Mouse (Mus musculus): ENCODE results near the gene Foxn3. TPM values are rescaled to one million over a fixed set of nuclear protein-coding genes. Genes with fewer than 3 reads are reported as not detected.

The Foxn3 gene
- polyA plus RNA-seq, 1 experiment from 2014 or later, result 69.1 TPM

GRCm38 (mm10) chr12:99540201-99540600 is 23.2 kb downstream of the Foxn3 start:
- H3K4me3 ChIP-seq (ENCODE audit: low read depth, low read length), result no peak overlapping the region
- 89% methylated on average over 4 of the region's 4 CpGs for WGBS
- H3K9me3 ChIP-seq (ENCODE audit: low read depth, low read length), result peaks cover 10% of the 10 kb centered on the region; the same call in 1 of the 2 replicates
- H3K4me2 ChIP-seq, result no peak overlapping the region
- no peak overlapping the region for H3K27ac ChIP-seq (ENCODE audit: low read depth)
- H3K36me3 ChIP-seq (ENCODE audit: insufficient read depth), result no peaks in the 10 kb centered on the region; the same call in 1 of the 2 replicates
- H3K27me3 ChIP-seq (ENCODE audit: insufficient read depth, low read length), result no peaks in the 10 kb centered on the region
- ATAC-seq (ENCODE audit: insufficient read depth) (no peak), DNase-seq (no peak)
- TF ChIP-seq CTCF (IDR thresholded peaks at IDR 0.05; ENCODE audit: low read depth), result 0 out of 2 replicates have a peak, but pooled peaks have one; percentile 10
- no peak overlapping the region for H3K9ac ChIP-seq
- H3K4me1 ChIP-seq (ENCODE audit: insufficient read depth), result no peaks in the 10 kb centered on the region

GRCm38 (mm10) chr12:99537316-99537715 is 26.1 kb downstream of the Foxn3 start:
- 86% methylated on average over 6 of the region's 6 CpGs for WGBS
- Histone ChIP-seq H3K4me1 (ENCODE audit: insufficient read depth) (no peaks in the 10 kb centered on the region), H3K4me2 (no peak overlapping the region), H3K27me3 (ENCODE audit: insufficient read depth, low read length) (no peaks in the 10 kb centered on the region), H3K36me3 (ENCODE audit: insufficient read depth) (no peaks in the 10 kb centered on the region; the same call in 1 of the 2 replicates), H3K9me3 (ENCODE audit: low read depth, low read length) (peaks cover 10% of the 10 kb centered on the region; the same call in 1 of the 2 replicates), H3K9ac (no peak overlapping the region), H3K27ac (ENCODE audit: low read depth) (no peak overlapping the region), H3K4me3 (ENCODE audit: low read depth, low read length) (no peak overlapping the region)
- ATAC-seq (ENCODE audit: insufficient read depth) (no peak), DNase-seq (no peak)
- no peak for TF ChIP-seq CTCF (IDR thresholded peaks at IDR 0.05; ENCODE audit: low read depth)

- Histone ChIP-seq H3K9me3 (ENCODE audit: low read depth, low read length) (peaks cover 10% of the 10 kb centered on the region; the same call in 1 of the 2 replicates), H3K27ac (ENCODE audit: low read depth) (no peak overlapping the region), H3K4me3 (ENCODE audit: low read depth, low read length) (no peak overlapping the region), H3K36me3 (ENCODE audit: insufficient read depth) (no peaks in the 10 kb centered on the region; the same call in 1 of the 2 replicates), H3K4me1 (ENCODE audit: insufficient read depth) (no peaks in the 10 kb centered on the region), H3K4me2 (no peak overlapping the region), H3K27me3 (ENCODE audit: insufficient read depth, low read length) (no peaks in the 10 kb centered on the region), H3K9ac (no peak overlapping the region)
- DNase-seq (no peak), ATAC-seq (ENCODE audit: insufficient read depth) (no peak)
- 94% methylated on average over 5 of the region's 5 CpGs for WGBS
- TF ChIP-seq CTCF (IDR thresholded peaks at IDR 0.05; ENCODE audit: low read depth), result no peak
Measured at GRCm38 (mm10) chr12:99536426-99536825, 27.0 kb downstream of the Foxn3 start.

GRCm38 (mm10) chr12:99532342-99532741 is 31.0 kb downstream of the Foxn3 start:
- 80% methylated on average over 7 of the region's 7 CpGs for WGBS
- Histone ChIP-seq H3K36me3 (ENCODE audit: insufficient read depth) (no peaks in the 10 kb centered on the region; the same call in 1 of the 2 replicates), H3K27me3 (ENCODE audit: insufficient read depth, low read length) (no peaks in the 10 kb centered on the region), H3K4me1 (ENCODE audit: insufficient read depth) (peaks cover 22% of the 10 kb centered on the region), H3K9ac (no peak overlapping the region), H3K4me2 (no peak overlapping the region), H3K27ac (ENCODE audit: low read depth) (no peak overlapping the region), H3K4me3 (ENCODE audit: low read depth, low read length) (no peak overlapping the region), H3K9me3 (ENCODE audit: low read depth, low read length) (peaks cover 10% of the 10 kb centered on the region; the same call in 1 of the 2 replicates)
- TF ChIP-seq CTCF (IDR thresholded peaks at IDR 0.05; ENCODE audit: low read depth), result no peak
- no peak for DNase-seq
- no peak for ATAC-seq (ENCODE audit: insufficient read depth)

- no peaks in the 10 kb centered on the region for H3K9me3 ChIP-seq (ENCODE audit: low read depth, low read length)
- peak overlapping the region; percentile 67 for H3K27ac ChIP-seq (ENCODE audit: low read depth)
- no peak overlapping the region for H3K4me3 ChIP-seq (ENCODE audit: low read depth, low read length)
- WGBS, result 13% methylated on average over 17 of the region's 17 CpGs
- peak; percentile 67 for DNase-seq
- H3K9ac ChIP-seq, result no peak overlapping the region
- ATAC-seq (ENCODE audit: insufficient read depth), result peak; percentile 81
- H3K4me1 ChIP-seq (ENCODE audit: insufficient read depth), result peaks cover 22% of the 10 kb centered on the region
- peak overlapping the region; percentile 39 for H3K4me2 ChIP-seq
- H3K27me3 ChIP-seq (ENCODE audit: insufficient read depth, low read length), result no peaks in the 10 kb centered on the region
- no peaks in the 10 kb centered on the region for H3K36me3 ChIP-seq (ENCODE audit: insufficient read depth)
- TF ChIP-seq CTCF (IDR thresholded peaks at IDR 0.05; ENCODE audit: low read depth), result no peak
Measured at GRCm38 (mm10) chr12:99529687-99530411, 33.5 kb downstream of the Foxn3 start.

- ATAC-seq (ENCODE audit: insufficient read depth) (no peak), DNase-seq (no peak)
- Histone ChIP-seq H3K9me3 (ENCODE audit: low read depth, low read length) (no peaks in the 10 kb centered on the region), H3K36me3 (ENCODE audit: insufficient read depth) (no peaks in the 10 kb centered on the region), H3K27ac (ENCODE audit: low read depth) (peak overlapping the region; percentile 30; the same call in 1 of the 2 replicates), H3K27me3 (ENCODE audit: insufficient read depth, low read length) (no peaks in the 10 kb centered on the region), H3K4me3 (ENCODE audit: low read depth, low read length) (no peak overlapping the region), H3K4me2 (no peak overlapping the region), H3K4me1 (ENCODE audit: insufficient read depth) (peaks cover 22% of the 10 kb centered on the region), H3K9ac (no peak overlapping the region)
- WGBS, result 53% methylated on average over 5 of the region's 5 CpGs
- no peak for TF ChIP-seq CTCF (IDR thresholded peaks at IDR 0.05; ENCODE audit: low read depth)
Measured at GRCm38 (mm10) chr12:99528958-99529357, 34.4 kb downstream of the Foxn3 start.

GRCm38 (mm10) chr12:99527452-99527851 is 35.9 kb downstream of the Foxn3 start:
- Histone ChIP-seq H3K27ac (ENCODE audit: low read depth) (no peak overlapping the region), H3K4me2 (no peak overlapping the region), H3K4me3 (ENCODE audit: low read depth, low read length) (no peak overlapping the region), H3K4me1 (ENCODE audit: insufficient read depth) (peaks cover 22% of the 10 kb centered on the region), H3K9me3 (ENCODE audit: low read depth, low read length) (no peaks in the 10 kb centered on the region), H3K9ac (no peak overlapping the region), H3K36me3 (ENCODE audit: insufficient read depth) (no peaks in the 10 kb centered on the region), H3K27me3 (ENCODE audit: insufficient read depth, low read length) (no peaks in the 10 kb centered on the region)
- no peak for DNase-seq
- ATAC-seq (ENCODE audit: insufficient read depth), result no peak
- TF ChIP-seq CTCF (IDR thresholded peaks at IDR 0.05; ENCODE audit: low read depth), result no peak
- 71% methylated on average over 6 of the region's 6 CpGs for WGBS
